Mouse (Mus musculus) WW6 (cell line): ENCODE measurements around the gene Mns1.
"Not testable (repeated sequence)": the region's sequence is repeated elsewhere in the genome, so short reads cannot be mapped to it uniquely, and the experiment has no call there.

ENCODE experiments used
- DNase-seq: peaks from one replicate; pipeline ENCODE4 v3.0.0-alpha.2; 2013; ENCODE audit warnings: low read depth, low spot score

Gene Mns1

DNA sequence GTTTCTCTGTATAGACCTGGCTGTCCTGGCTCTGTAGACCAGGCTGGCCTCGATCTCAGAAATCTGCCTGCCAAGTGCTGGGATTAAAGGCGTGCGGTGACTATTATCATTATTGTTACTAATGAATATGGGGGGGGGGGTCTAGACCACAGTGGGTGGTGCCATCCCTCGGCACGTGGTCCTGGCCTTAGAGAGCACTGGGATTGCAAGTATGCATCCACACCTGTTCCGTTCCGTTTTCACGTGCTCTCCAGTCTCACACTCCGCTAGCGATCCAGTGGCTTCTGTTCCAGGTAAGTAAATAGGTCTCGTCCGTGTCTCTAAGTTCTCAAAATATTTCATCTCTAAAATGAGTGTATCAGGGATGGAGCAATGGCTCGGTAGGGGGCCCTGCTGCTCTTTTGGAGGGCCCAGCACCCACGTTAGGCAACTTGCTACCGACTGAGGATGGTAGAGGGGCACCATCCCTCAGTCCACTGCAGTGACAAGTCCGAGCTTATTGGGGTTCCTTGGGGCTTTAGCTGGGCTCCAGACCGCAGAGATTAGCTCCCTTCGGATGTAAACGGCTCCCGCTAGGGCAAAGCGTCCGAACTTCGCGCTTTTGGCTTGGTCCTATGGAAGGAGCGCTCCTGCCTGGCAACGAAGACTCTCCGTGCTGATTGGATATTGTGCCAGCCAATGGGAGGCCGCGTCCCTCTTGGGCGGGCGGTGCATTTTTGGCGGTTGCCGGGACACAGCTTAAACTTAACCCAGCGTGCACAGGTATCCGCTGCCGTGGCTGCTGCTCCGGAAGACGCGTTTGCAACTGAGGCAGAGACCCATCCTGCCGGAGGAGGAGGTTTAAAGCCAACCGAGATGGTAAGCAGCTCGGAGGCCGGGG is at the start of gene Mns1:
Gene Mns1, plus strand, starts transcription at position 190 of the 880 bp plus-strand sequence.
- peak; percentile 84 for DNase-seq

DNA sequence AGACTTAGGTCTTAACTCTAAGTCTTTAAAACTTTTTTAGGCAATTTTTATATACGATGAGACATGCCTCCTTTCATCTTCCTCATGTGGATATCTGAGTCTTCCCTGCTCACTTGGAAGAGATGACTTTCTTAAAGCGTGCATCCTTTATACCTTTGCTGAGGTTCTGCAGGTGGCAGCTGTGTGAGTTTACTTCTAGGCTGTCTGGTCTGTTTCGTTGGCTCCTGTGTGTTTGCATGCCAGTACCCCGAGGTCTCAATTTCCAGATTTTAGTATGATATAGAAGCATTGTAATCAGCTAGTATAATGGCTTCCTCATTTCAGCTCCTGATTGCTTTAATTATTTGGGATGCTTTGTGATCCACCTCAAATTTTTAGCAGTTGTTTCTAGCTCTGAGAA is 48.9 kb upstream of the Mns1 start:
- no peak for DNase-seq

DNA sequence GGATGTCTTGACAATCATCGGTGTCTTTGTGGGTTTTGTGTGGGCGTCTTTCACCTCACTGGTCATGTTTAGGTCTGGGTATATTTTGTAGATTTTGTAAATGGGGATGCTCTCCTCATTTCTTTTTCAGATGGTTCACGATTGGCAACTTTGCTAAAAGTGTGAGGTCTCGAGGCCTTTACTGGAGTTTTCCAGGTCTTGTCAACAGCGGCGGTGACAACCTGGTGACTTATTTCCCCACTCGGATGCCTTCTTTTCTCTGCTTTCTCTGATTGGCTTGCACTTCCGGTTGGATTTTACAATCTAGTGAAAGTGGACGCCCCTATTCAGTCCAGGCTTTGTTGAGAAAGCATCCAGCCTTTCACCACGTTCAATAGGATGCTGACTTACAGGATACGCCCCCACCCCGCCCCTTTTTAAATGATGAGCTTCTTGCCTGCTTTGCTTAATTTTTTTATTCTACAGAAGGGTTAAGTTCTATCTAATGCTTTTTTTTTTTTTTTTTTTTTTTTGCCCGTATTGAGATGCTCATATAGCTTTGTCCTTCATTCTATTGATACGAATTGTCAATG is 48.3 kb upstream of the Mns1 start:
- DNase-seq, result no peak

DNA sequence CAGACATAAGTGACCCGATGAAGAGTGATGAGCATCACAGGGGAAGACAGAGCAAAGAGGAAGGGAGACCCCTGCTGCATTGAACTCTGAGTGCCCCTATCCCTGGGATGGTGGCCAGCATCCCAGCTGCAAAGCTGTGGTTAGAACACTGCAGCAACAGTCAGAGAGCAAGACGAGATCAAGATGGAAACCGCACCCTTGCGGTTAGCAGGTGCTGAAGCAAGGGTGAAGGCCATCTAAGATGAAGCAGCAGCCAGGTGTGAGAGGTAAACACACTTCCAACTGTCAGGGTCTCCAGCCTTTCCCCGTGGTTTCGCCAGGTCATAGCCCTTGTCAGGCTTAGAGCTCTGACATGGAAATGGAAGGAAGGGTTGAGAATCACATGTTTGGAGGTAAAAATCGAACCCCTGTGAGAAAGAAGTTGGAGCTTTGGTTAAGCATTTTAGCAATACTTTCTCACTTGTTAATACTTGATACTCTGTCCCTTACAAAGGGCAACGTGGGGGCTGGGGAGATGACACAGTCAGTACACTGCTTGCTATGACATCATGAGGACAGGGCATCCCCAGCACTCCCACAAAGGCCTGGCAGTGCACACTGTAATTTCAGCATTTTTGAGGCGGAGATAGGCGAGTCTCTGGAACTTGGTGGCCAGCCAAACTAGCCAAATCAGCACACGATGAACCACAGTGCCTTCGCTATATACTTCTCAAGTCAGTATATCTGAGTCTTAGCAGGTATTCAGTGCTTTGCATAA is 47.3 kb upstream of the Mns1 start:
- no peak for DNase-seq

DNA sequence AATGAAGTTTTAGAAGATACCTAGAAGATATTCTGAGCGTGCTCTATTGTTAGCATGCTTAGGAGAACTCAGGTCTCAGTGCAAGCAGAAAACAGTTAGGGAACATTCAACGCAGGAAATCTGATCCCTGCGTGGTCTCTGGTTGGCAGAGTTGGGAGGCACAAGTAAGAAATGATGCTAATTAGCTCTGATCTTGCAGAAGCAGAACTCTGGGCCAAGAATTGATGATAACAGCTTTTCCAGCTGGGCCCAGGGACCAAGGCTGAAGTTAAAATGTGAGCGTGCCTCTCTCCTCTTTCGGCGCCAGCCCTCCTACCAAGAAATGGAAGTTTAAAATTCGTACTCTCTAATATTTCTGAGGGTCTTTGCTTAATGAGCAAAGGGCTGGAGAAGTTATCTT is 45.1 kb upstream of the Mns1 start:
- DNase-seq, result no peak

DNA sequence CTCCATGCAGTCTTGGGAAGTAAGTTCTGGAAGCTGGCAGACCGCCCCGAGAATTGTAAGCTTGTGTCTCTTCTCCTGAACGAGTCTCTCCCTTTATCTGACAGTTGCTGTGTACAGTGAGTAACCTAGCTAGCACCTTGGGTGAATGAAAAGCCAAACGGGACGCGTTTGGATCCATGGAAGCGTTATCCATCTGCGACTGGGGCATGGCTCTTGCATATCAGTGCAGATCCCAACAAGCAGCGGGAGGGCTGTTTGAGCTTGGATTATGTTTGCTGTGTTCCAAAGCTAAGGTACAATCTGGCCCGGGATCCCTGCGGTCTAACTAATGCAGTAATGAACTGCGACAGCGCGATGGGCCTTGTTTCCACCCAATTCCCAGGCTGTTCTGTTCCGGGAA is 44.6 kb upstream of the Mns1 start:
- DNase-seq, result no peak

DNA sequence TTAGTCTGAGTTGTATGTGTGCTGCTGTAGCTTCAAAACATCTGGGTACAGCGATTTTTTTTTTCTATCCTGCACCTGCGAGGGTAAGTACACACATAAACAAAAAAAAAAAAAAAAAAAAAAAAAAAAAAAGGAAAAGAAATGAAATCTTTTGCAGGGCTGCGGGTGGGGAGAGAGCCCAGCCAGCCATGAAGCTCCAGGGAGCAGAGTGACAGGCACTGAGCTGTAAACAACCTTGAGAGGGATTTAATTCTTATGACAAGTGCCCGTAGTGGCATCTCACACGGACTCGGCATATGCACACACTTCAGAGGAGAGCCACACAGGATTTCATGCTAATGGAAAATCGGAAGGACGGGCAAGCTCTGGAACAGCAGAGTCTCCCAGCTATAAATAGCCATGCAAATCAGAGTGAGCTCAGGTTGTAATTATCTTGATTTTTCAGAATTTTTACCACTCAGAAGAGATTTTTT is 43.9 kb upstream of the Mns1 start:
- DNase-seq, result no peak

DNA sequence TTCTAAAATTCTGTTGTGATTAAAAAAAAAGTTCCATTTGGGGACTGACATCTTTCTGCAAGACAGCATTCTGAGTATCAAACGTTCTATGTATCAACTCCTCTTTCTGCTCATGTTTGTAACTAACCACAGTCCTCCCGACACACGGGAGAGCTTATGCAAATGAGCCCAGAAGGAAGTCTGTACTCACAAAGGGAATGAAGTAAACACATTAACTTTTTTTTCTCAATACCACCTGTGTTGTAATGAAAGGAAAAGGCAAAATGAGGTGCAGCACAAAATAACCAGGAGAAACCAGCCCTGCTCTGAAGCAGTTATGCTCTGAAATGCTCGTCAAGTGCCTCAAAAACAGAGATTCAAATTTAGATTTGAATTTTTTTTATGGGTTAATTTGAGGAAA is 37.7 kb upstream of the Mns1 start:
- DNase-seq, result no peak

DNA sequence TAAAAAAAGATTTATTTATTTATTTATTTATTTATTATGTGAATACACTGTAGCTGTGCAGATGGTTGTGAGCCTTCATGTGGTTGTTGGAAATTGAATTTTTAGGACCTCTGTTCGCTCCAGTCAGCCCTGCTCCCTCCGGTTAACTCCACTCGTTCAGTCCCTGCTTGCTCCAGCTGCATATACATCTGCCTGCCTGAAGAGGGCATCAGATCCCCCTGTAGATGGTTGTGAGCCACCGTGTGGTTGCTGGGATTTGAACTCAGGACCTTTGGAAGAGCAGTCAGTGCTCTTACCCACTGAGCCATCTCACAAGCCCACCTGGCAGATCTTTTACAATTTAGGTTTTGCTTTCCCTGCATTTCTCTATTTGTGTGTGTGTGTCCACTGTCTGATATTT is 36.0 kb upstream of the Mns1 start:
- not testable (repeated sequence) for DNase-seq

DNA sequence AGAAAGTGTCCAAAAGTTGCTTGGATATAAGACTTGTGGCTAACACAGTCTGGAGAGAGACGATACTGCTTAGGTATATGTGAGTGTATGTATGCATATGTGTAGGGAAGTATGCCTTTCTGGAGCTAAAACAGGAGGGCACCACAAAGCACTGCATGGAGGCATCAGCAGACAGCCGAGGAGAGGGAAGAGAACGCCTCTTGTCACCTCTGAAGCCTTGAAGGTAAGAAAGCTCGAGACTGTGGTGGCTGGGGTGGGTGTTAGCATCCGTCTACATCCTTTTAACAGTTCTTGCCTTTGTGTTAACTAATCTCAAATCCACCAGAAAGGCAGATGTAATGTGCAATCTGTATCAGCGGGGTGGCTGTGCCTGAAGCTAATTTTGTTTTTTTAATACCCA is 34.4 kb upstream of the Mns1 start:
- DNase-seq, result no peak

DNA sequence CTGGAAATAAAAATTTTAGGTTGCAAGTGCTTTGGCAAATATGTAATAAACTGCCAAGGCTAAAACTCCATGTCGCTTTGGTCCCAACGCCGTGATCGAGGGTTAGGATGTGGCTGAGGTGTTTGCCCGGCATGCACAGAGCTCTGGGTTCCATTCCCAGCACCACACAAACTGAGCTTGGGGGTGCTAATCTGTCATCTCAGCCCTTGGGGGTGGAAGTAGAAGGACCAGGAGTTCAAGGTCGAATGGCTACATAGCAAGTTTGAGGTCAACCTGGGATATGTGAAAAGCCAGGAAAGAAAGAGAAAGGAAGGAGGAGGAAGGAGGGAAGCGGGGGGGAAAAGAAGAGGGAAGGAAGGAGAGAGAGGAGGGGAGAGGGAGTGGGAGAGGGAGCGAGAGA is 33.4 kb upstream of the Mns1 start:
- no peak for DNase-seq

DNA sequence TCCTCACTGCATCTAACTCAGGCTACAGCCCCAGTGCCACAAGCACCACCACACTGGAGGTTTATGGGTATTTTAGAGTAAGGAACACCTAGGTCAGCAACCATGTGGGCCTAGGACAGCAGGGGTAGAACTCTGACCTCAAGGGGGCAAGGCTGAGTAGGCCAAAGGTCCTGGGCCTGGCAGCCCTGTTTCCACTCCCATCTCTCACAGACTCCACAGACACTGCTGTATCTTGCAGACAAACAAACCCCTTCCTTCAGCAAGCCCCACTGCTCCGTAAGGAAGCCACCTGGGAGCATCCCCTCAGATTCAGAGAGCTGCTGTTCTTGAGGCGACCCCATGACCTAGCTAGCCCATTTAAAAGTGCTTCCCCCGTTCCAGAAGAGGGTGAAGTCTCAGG is 32.9 kb upstream of the Mns1 start:
- DNase-seq, result no peak

DNA sequence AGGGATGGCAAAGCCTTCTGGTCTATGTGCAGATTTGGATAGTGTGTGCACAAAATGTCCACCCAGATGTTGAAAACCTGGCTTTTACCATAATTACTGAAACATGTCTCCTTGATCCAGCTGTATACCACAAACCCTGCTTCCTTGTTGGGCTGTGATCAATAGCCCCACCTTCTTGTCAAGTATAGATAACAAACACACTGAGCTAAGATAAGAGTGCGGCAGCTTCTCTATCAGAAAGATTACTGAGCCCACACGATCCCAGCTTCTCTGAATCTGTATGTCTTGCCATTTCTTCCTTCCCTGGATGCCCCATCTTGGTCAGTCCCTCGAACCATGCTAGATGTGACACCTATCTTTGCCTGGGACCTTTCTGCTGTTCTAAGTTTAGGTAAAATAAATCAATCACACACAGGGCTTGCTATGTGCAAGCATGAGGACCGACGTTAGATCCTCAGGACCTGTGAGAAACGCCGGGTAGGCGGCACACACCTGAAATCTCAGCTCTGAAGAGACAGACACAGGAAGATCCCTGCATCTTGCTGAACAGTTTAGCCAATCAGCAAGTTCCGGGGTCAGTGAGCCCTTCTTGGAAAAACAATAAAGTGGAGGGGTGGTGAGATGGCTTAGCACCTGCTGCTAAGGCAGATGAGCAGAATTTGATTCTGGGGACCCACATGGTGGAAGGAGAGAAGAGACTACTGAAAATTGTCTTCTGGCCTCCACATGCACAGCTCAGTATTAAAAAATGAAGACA is 31.8 kb upstream of the Mns1 start:
- DNase-seq, result no peak

DNA sequence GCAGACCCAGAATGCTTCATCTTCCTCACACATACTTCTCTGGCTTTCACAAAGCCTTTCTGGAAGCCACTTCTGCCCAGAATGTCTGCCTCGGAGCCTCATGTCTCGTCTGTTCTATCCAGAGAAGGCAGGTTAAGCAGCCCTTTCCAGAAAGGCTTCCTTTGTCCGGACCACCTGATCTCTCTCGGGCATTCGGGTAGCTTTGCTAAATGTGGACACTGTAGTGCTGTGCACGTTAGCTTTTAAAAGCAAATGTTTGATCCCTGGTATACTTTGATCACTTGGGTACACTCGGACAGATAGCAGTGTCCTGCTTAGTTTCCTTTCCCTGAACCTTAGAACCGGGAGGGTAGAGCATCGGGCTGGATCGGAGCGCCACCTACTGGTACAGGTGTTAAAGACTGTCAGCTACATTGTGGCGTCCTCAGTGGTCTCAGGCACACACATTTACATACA is 29.7 kb upstream of the Mns1 start:
- peak; percentile 50 for DNase-seq

DNA sequence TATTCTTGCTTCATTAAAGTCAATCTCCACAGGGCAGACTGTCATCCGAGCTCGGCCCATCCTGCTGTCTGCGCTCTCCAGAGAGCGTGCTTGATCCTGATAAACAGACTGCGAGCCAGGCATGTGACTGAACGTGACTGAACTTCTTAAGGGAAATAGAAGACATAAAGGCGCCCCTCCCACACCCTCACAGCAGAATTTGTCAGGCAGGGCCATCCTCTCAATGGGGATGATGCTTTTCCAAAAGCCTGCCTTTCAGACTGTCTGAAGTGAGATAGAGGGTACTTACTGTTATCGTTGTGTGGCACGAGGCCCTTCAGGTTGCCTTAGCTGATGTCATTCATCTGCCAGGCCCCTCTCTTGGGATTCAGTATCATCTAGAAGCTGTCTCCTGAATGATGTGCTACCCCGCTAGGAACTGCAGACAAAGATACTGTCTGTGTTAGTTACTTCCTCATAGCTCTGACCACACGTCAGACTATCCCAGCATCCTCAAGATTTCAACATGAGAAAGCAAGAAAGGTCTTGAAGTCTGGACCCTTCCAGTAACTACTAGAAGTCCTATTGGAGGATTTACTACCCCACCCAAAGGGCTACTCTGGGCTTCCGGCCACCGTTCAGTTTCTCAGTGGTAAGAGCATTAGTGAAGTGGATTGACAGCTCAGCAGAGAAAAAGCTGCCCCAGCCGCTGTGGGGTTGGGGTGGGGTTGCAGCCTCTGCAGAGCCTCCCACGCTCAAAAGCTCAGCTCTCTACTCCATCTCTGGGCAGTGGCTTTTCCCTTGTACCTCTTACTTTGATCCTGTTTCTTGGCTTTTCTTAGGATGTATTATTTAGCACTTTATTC is 28.2 kb upstream of the Mns1 start:
- DNase-seq, result no peak

DNA sequence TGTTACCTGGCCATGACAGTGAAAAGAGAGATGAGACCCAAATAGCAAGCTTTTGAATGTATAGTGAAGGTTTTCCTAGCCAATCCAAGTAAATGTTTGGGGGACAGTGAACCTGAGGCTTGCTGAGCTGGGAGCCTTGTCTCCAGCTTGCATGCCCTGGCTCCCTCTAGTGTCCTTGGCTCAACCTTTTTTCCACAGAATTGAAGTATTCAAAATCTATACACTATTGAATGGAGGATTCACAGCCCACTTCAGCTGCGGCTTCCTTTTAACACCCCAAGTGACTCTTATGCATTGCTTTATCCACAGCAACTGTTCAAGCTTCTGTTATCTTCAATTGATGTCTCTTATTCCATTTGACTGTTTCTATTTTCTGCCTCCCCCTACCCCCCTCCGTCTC is 26.1 kb upstream of the Mns1 start:
- no peak for DNase-seq

DNA sequence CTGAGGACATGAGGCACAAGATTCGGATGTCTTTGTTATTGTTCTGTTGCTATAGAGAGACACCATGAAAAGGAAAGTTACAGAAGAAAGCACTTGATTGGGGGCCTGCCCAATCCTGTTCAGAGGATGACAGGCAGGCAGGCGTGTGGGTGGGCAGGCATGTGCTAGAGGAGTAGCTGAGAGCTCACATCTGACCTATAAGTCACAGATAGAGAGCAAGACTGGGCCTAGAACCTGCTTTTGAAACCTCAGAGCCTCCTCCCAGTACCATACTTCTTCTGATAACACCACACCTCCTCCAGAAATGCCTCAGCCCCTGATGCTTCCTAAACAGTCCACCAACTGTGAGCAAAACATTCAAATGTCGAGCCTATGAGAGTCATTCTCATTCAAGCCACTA is 19.4 kb upstream of the Mns1 start:
- no peak for DNase-seq

DNA sequence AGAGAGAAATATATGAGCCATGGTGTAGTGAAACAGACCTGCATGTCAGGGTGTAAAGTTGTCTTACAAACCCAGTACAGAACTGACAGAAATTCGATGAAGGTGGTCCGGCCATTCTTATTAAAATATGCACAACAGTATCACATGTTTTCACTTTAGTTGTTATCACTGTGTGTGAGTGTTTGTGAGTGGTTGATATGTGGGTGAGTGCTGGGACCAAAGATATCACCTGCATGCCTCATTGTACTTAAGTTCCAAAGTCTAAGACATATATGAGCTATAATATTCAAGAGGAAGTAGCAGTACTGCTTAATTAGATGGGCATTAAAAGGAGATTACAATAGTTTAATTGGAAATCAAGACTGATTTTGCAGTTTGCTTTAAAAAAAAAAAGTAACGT is 17.3 kb upstream of the Mns1 start:
- no peak for DNase-seq

DNA sequence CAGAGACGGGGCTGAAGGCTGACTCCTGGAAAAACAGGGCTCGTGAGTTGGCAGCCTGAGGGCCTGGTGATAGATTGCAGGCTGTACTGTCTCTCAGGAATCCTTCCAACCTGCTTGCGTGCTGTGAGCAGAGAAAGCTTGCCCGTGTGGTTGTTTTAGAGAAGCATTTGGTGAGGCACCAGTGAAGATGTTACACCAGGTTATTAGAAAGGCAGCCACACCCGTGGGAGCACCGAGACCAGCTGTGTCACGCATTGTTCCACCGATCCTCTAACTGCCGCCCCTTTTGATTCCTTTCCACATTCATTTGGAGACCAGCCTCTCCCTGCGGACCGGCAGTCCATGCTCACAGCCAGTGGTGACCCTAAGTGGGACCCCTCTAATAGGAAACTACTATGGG is 15.5 kb upstream of the Mns1 start:
- DNase-seq, result no peak

DNA sequence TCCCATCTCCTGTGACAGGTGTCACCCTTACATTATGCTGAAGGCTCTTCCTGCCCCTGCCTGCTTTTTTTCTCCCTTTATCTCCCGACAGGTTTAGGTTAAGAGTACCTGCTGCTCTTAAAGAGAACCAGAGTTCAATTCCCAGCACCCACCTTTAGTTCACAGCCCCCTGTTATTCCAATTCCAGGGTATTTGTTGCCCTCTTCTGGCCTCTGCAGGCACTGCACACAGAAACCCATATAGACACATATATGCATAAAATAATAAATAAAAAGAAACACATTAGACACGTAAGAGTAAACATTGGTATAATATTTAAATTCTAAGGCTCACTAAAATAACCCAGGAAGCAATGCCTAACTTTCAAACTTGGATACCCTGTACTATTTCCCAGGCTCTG is 15.1 kb upstream of the Mns1 start:
- DNase-seq, result no peak

DNA sequence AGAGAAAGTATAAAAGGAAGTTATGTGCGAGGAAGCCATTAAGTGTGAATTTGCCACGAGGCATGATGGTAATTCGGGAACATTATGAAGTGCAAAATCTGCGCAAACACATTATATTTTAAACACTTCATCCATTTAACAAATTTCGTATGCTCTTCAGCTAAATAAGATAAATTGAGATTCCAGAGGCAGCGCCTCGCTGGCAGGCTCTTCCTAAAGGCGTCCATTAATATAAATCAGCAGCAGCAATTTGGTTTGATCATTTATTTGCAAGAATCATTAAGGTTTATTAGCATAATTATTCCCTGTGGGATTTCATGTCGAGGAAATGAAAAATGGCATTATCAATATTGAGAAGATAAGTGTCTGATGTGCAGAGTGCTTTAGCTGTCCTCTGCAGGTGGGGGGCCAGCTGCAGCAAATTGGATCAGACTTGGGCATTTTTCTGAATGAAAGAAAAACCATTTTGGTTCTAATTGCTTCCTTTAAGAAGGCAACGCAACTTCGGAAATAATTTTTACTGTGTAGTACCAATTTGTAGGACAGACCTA is 12.4 kb upstream of the Mns1 start:
- DNase-seq, result no peak
